Mouse (Mus musculus) frontal cortex, postnatal 36 days (tissue): Measurements from ENCODE around the gene Syt14.
A peak's percentile ranks its signal among the peaks of the same experiment; 100 is the strongest.

Experiments
- DNase-seq, 2 experiments: peaks; one replicate each; pipeline ENCODE4 v3.0.0; 2022; ENCODE audit warnings: low spot score in 2 of 2

The Syt14 gene

DNA sequence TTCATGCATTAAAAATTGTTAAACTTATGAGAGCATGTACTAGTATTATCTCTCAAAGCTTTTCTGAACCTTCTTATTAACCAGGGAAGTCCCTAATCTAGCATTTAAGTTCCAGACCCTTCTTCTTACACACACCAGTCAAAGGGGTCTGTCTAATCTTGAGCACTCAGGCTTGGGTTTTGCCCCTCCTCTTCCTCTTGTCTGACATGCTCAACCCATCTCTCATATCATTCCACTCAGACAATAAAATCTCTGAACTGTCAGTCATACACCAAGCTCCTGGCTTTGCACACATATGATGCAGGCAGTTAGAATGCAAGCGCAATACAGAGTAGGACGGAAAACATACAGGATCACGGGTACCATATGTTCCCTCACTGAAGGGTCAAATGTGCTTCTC, 48.4 kb downstream of the Syt14 start:
- no peak for DNase-seq

- no peak for DNase-seq
Measured at GRCm38 (mm10) chr1:192986481-192986880, 49.1 kb downstream of the Syt14 start.

- no peak for DNase-seq
Measured at GRCm38 (mm10) chr1:192984333-192984732, 51.2 kb downstream of the Syt14 start.

DNA sequence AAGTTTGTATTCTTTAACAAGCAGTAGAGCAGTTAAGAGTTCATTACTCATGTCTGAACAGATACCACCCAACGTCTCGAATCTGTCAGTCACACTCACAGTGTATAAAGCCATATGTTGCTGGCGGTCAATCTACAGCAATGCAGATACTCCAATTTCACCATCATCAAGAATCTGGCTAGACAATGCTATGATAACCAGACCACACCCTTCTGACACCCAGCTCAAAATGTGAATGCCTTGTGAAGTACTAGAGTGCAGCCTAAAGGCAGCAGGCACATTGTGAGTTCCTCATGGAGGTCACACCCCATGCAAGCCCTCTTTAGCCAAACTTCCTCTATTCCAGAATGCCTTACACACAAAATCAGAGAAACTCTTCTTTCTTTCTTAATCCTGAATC, 53.9 kb downstream of the Syt14 start:
- no peak for DNase-seq

- DNase-seq = no peak
Measured at GRCm38 (mm10) chr1:192981120-192981519, 54.5 kb downstream of the Syt14 start.

DNA sequence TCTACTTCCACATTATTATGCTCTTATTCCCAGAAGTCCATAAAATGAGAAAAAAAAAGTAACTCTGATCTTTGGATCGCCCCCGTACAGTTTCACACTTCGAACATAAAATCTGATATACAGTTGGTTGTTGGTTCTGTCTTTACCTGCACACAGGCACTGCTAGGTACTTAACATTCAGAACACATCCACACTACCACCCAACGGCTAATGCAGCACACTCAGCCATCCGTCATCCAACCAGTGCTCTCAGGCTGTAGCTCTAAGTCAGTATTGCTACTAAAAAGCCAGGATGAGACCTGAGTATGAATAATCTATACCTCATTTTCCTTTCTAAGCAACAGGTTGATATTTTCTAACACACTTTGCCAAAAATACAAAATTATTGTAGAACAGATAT, 73.3 kb downstream of the Syt14 start:
- no peak for DNase-seq

DNA sequence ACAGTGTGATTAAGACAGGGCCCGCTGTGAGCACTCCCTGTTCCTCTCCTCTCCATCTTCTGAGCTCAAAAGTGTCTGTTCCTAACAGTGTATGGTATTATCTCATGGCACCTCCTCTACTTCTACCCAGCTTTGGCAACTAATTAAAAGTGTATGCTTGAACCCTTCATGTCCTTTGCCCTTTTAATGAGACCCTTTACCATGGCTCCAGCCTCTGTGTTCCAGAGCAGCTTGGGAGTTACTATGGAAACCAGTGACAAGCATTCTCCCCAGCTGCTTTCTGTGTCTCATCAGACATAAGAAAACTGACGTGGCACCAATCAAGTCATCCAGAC, 87.8 kb downstream of the Syt14 start:
- DNase-seq = no peak

- no peak for DNase-seq
Measured at GRCm38 (mm10) chr1:192947170-192947838, 88.3 kb downstream of the Syt14 start.

DNA sequence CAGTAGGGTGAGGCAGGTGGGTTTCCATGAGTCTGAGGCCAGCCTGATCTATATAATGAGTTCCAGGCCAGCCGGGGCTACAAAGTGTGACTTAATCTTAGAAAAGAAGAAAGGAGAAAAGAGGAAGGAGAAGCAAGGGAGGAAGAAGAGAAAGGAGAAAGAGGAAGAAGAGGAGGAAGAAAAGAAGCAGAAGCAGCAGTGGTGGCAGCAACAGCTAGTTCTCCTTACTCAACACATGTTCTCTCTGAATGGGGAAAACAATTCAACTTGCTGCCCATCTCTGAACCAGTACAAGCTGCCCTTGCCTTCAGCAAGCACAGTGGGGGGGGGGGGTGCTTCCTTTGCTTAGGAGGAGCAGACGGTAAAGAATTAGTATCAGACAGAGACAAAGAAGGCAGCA, 96.5 kb downstream of the Syt14 start:
- no peak for DNase-seq

DNA sequence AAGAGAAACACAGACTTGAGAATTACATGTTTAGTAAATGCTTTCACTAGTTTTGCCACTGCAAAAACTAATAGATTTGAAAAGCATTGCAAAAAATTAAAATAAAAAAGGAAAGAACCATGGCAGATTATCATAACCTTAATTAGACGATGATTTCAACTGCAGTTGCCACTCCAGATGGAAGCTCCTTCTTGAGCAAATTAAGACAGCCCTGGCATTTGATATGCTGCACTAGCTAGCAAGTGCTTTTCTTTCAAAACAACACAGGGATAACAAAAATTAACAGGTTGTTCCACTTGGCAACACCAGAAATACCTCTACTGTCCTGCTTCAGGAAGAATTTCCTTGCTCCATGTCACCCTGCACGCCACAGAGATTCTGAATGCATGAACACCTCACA, 97.6 kb downstream of the Syt14 start:
- peak in 1 of 2 experiments; percentile 12 for DNase-seq

DNA sequence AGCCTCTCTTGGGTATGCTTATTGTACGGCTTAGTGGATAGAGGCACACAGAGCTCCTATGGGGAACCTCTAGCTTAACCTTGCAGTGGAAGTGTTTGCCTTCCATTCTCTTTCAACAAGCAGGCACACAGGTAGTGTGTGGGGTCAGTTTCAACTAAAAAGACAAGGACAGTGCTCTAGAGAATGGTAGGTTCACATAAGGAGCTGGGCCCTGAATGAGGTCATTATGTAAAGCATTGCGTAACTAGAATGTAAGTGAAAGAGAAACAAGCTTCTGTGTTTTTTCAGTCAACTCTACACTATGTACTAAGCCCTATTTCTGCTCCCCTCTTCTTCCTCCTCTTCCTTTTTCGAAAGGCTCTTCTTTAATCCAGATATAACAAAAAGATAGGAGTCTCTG, 103.8 kb downstream of the Syt14 start:
- no peak for DNase-seq

DNA sequence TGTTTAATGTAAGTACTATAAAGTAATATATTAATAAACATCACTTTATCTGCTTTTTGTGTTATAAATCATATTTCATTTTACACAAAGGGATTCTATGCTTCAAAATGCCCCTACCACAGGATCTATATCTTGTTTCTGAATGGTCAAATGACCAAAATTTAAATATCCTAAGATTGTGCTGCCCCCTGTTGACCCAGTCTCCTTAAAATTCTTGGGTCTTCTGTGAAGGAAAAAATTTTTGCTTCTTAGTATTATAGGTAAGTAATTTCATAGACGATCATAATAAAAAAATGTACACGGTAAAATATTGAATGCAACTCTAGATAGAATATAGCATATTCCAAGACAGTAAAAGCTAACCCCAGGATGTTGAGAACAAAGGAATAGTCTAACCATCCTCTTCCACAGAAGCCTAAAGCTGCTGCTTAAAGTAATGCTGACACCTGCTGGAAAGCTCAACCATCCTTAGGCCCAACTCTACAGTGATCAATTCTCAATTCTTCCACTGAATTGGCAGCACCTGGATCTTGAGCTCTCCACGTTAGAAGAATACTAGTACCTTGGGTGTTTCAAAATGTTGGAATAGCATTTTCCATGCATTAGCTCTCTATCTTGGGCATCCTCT, 123.4 kb downstream of the Syt14 start:
- no peak for DNase-seq

DNA sequence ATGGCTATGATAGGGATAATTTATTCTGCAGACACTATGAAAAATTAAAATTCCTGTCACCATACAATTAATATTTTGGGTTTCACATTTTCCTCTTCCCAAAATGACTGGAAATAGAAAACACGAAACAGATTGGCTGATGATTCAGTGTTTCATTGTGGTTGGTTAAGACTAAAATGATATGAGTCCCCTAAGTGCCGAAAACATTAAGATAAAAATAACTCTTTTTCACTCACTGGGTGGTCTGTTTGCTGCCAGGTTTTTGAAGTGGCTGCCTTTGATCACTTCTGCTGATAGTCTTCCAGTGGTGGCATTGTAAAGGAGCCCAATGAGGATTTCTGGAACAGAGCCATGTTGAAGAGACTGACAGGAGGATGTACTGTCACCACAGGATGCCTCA, 134.1 kb downstream of the Syt14 start:
- no peak for DNase-seq

DNA sequence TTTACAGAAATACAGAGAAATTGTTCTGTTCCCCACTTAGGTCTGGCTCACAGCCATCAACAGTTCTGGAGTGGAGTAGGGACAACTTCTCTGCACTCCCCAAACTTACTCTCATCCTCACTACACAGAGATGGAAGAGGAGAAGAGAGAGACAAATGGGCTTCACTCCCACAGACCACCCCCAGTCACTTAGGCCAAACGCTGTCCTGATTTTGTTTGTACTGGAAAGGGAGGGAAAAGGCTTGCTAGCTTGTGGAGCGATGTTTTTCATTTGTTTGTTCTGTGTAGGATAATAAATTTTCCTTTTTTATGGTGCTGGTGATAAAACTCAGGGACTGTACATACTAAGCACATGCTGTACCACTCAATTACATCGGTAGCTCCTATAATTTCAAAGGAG, 134.7 kb downstream of the Syt14 start:
- no peak for DNase-seq

DNA sequence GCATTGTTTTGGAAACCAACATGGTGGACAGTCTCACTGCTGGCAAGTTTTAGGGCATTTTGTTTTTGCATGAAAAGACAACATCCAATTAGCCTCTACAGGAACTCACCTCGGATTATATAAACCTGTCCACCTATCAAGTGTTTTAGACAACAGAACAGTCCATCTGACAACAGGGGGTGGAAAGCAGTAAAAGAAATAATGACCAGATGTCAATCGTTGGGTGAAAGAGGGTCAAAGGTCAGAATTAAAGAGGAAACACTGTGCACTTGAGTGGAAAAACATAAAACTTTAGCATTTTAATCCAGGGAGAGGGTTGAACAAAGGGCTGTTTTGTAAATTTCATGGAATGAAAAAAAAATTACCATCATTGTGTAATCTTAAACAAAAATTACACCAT, 136.8 kb downstream of the Syt14 start:
- DNase-seq = no peak

DNA sequence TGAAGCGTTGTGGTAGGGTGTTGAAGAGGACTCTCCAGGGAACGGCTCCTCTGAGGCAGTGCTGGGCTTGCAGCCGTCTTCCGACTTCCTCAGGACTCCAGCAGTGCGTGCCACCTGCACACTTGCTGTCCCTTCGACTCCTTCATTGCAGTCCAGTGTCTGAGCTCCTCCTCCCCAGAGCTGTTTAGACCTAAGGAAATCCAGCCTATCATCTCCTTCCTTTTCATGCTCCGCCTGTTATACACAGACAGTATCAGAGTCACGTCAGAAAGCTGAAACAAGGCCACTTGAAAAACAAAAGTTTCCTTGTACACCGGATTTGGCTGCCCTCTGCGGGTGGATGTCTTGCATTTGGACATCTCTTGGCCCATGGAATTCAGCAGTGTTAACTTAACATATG, 138.4 kb downstream of the Syt14 start:
- no peak for DNase-seq

- no peak for DNase-seq
Measured at GRCm38 (mm10) chr1:192896076-192896475, 139.5 kb downstream of the Syt14 start.

DNA sequence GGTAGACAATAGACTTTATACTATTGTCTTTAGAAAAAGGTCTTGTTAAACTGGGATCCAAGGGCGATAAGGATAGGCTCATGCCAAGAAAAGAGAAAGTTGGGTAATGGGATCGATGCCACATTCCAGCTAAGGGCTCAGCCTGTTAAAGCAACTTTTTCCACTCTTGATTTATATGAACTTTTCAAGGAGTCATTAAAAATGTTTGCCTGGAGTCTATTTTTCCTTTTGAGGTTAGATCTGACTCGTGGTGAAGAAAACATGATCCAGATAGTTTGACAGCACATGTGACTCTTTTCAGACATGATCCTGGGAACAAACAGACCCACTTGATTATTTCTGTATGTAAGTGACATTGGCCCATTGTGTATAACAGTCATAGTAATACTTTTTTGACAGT, 144.9 kb downstream of the Syt14 start:
- DNase-seq = no peak

- no peak for DNase-seq
Measured at GRCm38 (mm10) chr1:192882617-192883295, 152.8 kb downstream of the Syt14 start.

- DNase-seq = no peak
Measured at GRCm38 (mm10) chr1:192880130-192880529, 155.4 kb downstream of the Syt14 start.

DNA sequence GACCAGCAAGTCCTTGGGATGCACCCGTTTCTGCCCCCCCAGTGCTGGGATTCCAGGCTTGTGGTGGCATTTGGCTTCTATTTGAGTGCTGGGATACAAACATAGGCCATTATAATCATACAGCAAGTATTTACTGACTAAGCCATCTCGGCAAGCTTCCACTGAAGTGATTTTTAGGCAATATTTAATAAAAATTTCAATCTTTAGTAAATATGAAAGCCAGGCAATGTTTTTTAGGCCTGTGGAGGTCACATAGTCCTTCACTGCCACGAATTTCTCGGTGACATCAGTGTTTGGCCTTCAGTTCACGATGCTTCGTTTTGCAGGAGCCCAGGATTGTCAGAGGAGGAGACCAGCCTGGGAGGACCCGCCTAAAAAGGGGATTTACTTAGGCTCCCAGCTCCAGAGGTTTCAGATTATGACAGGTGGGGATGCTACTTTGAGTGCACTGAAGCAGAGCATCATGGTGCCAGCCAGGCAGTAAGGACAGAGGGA, 156.4 kb downstream of the Syt14 start:
- no peak for DNase-seq

- no peak for DNase-seq
Measured at GRCm38 (mm10) chr1:192872841-192873240, 162.7 kb downstream of the Syt14 start.

- no peak for DNase-seq
Measured at GRCm38 (mm10) chr1:192869761-192870160, 165.8 kb downstream of the Syt14 start.
